Mouse (Mus musculus): ENCODE data around the gene Abcf3. TPM values are rescaled to one million over a fixed set of nuclear protein-coding genes. Genes with fewer than 3 reads are reported as not detected.
A peak's percentile ranks its signal among the peaks of the same experiment; 100 is the strongest.

The Abcf3 gene
- 41.1 and 47.2 TPM in 2 replicates for polyA plus RNA-seq (2015; fragmentation: Nextera tagmentation; extraction: Ambion mirVana)

GRCm38 (mm10) chr16:20548096-20548948 lies at the start of gene Abcf3:
Abcf3 (plus strand) TSS chr16:20548577.

GRCm38 (mm10) chr16:20498677-20499475 lies 49.5 kb upstream of the Abcf3 start, which contains the start of gene Eif2b5:
Eif2b5 (plus strand) TSS chr16:20498817.

GRCm38 (mm10) chr16:20516726-20517201 lies 31.6 kb upstream of the Abcf3 start, which contains the start of gene Dvl3:
Dvl3 (plus strand) TSS chr16:20516982.

GRCm38 (mm10) chr16:20535296-20536080 lies 12.9 kb upstream of the Abcf3 start, which contains the start of gene Ap2m1:
Ap2m1 (plus strand) TSS chr16:20535478.

GRCm38 (mm10) chr16:20589366-20589938 lies 41.1 kb downstream of the Abcf3 start, which contains the start of gene Vwa5b2:
Vwa5b2 (plus strand) TSS chr16:20589471.

Small RNAs within 50 kb of the gene (microRNA-seq; reads per million reads assigned to microRNA genes)
- 10.2 reads per million, percentile 14 among the genes with 10 or more reads in this experiment for gene Mir1224 (ENCODE audit: borderline replicate concordance, insufficient number of aligned reads)

Other genes with a start within 250 kb of the Abcf3 start
- 69.3 and 116 TPM in 2 replicates for gene Parl, start 246.2 kb upstream of the Abcf3 start, polyA plus RNA-seq (2015; fragmentation: Nextera tagmentation; extraction: Ambion mirVana)
- 0.08 TPM in 1 of 2 replicates, not detected in the other for gene Cyp2ab1, start 223.2 kb upstream of the Abcf3 start, polyA plus RNA-seq (2015; fragmentation: Nextera tagmentation; extraction: Ambion mirVana)
- gene Abcc5, start 122.2 kb upstream of the Abcf3 start, polyA plus RNA-seq (2015; fragmentation: Nextera tagmentation; extraction: Ambion mirVana), result 32.8 and 40.6 TPM in 2 replicates
- 60.8 and 62.9 TPM in 2 replicates for gene Eif2b5, start 49.8 kb upstream of the Abcf3 start, polyA plus RNA-seq (2015; fragmentation: Nextera tagmentation; extraction: Ambion mirVana)
- gene Dvl3, start 31.6 kb upstream of the Abcf3 start, polyA plus RNA-seq (2015; fragmentation: Nextera tagmentation; extraction: Ambion mirVana), result 14.3 and 18.0 TPM in 2 replicates
- gene Ap2m1, start 13.1 kb upstream of the Abcf3 start, polyA plus RNA-seq (2015; fragmentation: Nextera tagmentation; extraction: Ambion mirVana), result 460 and 512 TPM in 2 replicates
- 5.4 and 9.7 TPM in 2 replicates for gene Vwa5b2, start 40.9 kb downstream of the Abcf3 start, polyA plus RNA-seq (2015; fragmentation: Nextera tagmentation; extraction: Ambion mirVana)
- 11.8 and 16.2 TPM in 2 replicates for gene Eef1akmt4, start 63.0 kb downstream of the Abcf3 start, polyA plus RNA-seq (2015; fragmentation: Nextera tagmentation; extraction: Ambion mirVana)
- not detected in 2 replicates for gene Gm49333, start 63.0 kb downstream of the Abcf3 start, polyA plus RNA-seq (2015; fragmentation: Nextera tagmentation; extraction: Ambion mirVana)
- gene Alg3, start 63.2 kb downstream of the Abcf3 start, polyA plus RNA-seq (2015; fragmentation: Nextera tagmentation; extraction: Ambion mirVana), result 17.8 and 26.2 TPM in 2 replicates
- gene Camk2n2, start 72.7 kb downstream of the Abcf3 start, polyA plus RNA-seq (2015; fragmentation: Nextera tagmentation; extraction: Ambion mirVana), result 3.7 and 7.8 TPM in 2 replicates
- gene Ece2, start 81.3 kb downstream of the Abcf3 start, polyA plus RNA-seq (2015; fragmentation: Nextera tagmentation; extraction: Ambion mirVana), result 2.9 and 3.8 TPM in 2 replicates
- 156 and 204 TPM in 2 replicates for gene Psmd2, start 103.1 kb downstream of the Abcf3 start, polyA plus RNA-seq (2015; fragmentation: Nextera tagmentation; extraction: Ambion mirVana)
- 73.9 and 94.5 TPM in 2 replicates for gene Eif4g1, start 119.7 kb downstream of the Abcf3 start, polyA plus RNA-seq (2015; fragmentation: Nextera tagmentation; extraction: Ambion mirVana)
- gene Fam131a, start 144.7 kb downstream of the Abcf3 start, polyA plus RNA-seq (2015; fragmentation: Nextera tagmentation; extraction: Ambion mirVana), result 10.6 and 14.7 TPM in 2 replicates
- 137 and 171 TPM in 2 replicates for gene Polr2h, start 169.1 kb downstream of the Abcf3 start, polyA plus RNA-seq (2015; fragmentation: Nextera tagmentation; extraction: Ambion mirVana)
- gene Clcn2, start 169.2 kb downstream of the Abcf3 start, polyA plus RNA-seq (2015; fragmentation: Nextera tagmentation; extraction: Ambion mirVana), result 13.3 and 27.2 TPM in 2 replicates
- 5.3 and 9.5 TPM in 2 replicates for gene Chrd, start 184.6 kb downstream of the Abcf3 start, polyA plus RNA-seq (2015; fragmentation: Nextera tagmentation; extraction: Ambion mirVana)
- 1.5 and 2.5 TPM in 2 replicates for gene Thpo, start 185.9 kb downstream of the Abcf3 start, polyA plus RNA-seq (2015; fragmentation: Nextera tagmentation; extraction: Ambion mirVana)